Mouse (Mus musculus): ENCODE data around the gene C2cd4c. TPM values are rescaled to one million over a fixed set of nuclear protein-coding genes. Genes with fewer than 3 reads are reported as not detected.

The C2cd4c gene
- under 1 TPM; 0.37 to 0.70 TPM for polyA plus RNA-seq (2012; fragmentation: generic; extraction: Trizol)

DNA sequence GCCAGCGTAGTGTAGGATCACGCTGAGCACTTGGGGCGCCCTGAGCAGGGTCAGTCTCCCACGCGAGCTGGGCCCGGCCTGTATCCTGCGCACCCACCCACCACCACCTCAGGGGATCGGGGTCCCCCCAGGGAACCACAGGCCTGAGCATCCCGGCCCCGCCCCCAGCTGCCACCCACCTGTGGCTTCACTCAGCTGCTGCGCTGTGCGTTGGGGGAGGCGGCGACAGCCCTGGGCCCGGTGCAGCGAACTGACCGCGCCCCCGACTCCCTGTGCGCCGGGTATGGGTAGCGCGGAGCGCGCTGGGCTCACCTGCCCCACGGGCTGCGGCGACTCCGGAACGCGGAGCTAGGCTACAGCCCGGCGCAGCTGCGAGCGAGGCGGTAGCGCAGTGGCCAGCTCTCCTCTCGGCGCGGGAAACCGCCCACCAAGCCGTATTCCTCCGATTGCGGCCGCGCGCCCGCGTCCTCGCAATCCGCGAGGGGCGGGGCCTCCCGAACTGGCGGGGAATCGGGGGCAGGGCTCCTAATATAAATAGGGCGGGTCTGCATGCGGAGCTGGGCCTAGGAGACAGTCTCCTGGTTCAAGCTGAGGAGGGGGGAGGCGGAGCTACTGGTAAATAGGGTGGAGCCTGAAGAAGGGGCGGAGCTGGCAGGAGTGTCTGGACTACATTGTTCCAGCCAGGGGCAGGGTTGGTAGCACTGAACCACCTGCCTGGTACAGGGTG is at the start of gene C2cd4c:
C2cd4c (minus strand) TSS at position 448 of the 727 bp plus-strand sequence.

DNA sequence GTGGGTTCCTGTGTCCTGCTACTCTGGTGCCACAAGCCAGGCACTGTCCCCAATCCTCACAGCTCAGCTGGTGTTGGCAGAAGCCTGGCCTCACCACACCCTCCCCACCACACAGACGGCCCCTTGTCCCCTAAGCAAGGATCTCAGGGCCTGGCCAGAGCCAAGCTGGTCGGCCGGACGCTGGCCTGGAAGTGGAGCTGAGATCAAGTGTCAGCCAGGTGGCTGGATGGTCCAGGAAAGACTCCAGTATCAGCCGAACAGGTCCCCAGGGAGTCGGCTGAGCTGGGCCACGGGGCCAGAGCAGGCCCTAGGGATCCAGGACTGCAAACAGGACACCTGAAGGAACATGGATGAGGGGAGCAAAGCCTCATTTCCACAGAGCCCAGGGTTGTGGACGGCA is 31.9 kb upstream of the C2cd4c start, which contains the start of gene Odf3l2:
Odf3l2 (minus strand) TSS at position 28 of the 400 bp plus-strand sequence.

DNA sequence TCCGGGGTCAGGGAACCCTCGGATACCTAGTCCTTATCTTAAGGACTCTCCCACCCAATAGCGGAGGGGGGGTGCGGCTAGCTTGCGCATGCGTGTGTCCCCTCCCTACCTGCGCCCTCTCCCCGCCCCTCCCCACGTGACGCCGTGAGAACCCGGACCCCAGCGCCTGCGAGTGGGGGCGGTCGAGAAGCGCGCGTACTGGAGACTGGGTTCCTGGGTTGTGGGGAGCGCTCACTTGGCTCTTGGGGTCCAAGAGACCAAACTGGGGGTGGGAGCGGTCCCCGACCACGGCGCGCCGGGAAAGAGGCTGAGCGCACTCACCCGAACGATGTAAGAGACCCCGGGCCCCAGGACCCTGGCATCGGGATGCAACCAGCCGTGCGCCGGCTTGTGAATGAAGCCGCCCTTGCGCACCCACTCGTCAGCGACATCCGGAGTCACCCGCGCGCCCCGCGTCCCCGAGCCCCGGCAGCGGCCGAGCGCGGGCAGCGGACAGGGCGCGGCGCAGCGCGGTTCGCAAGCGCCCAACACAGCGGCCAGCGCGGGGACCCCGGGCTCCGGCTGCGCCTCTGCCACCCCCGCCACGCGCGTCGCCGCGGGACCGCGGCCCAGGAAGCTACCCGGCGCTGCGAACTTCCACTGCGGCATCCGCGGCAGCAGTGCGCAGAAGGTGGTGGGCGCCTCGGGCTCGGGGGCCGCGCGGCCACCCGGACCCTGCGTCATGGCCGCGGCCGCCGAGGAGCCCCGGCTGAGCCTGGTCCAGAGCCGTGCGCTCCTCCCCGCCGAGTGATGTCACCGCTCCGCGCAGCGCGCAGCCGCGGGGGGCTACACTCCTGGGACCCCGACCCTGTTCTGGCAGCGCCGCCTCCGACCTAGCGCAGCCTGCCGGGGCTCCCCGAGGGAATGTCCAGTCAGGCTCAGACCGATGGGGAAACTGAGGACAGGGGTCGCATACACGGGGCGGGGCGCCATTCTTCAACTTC is 23.6 kb upstream of the C2cd4c start, which contains the start of gene Shc2:
Shc2 (minus strand) TSS at position 791 of the 983 bp plus-strand sequence.

DNA sequence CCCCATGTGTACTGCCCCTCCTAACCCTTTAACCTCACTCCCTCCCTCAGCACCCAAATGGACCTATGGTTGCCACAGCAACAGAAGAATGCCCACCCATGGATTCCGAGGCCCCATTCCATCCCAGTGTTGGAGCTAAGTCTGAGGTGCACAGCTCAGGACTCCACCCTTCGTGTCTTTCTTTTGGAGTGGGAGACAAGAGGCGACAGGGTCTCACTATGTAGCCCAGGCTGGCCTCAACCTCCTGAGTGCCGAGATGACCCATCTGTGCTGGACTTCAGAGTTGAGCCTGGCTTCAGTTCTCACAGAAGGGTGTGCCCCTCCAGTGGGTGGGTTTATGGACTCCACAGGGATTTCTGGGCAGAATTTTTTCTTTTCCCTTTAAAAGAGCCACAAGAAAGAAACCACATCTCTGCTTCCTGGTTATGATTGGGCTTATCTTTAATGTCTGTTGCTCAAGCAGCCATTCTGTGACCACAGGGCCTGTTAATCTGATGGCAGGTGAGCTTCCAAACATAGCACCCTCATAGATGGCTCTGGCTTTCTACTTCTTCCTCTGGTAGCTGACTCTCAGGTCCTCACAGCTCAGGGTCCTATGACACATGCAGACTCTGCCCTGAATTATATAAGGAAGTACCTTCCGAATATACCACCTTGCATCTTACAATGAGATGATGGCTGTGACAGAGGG is 26.6 kb downstream of the C2cd4c start, which contains the start of gene Theg:
Theg (minus strand) TSS at position 271 of the 691 bp plus-strand sequence.

Other genes starting within 250 kb of the C2cd4c start
- not detected for gene Vmn2r83, start 145.3 kb downstream of the C2cd4c start, polyA plus RNA-seq (2012; fragmentation: generic; extraction: Trizol)
- gene Plpp2, start 80.2 kb downstream of the C2cd4c start, polyA plus RNA-seq (2012; fragmentation: generic; extraction: Trizol) = 100 to 1,000 TPM; 138 to 392 TPM
- 10 to 100 TPM; 13.3 to 35.6 TPM for gene Mier2, start 58.8 kb downstream of the C2cd4c start, polyA plus RNA-seq (2012; fragmentation: generic; extraction: Trizol)
- gene Theg, start 26.7 kb downstream of the C2cd4c start, polyA plus RNA-seq (2012; fragmentation: generic; extraction: Trizol) = under 1 TPM in 1 of 2 experiments, not detected in 1; 0.04 TPM
- 1 to 10 TPM; 4.1 to 7.6 TPM for gene Shc2, start 23.9 kb upstream of the C2cd4c start, polyA plus RNA-seq (2012; fragmentation: generic; extraction: Trizol)
- gene Odf3l2, start 31.7 kb upstream of the C2cd4c start, polyA plus RNA-seq (2012; fragmentation: generic; extraction: Trizol) = under 1 TPM; 0.02 to 0.12 TPM
- under 1 TPM in 1 of 2 experiments, not detected in 1; 0.15 TPM for gene Madcam1, start 50.5 kb upstream of the C2cd4c start, polyA plus RNA-seq (2012; fragmentation: generic; extraction: Trizol)
- gene Tpgs1, start 55.3 kb upstream of the C2cd4c start, polyA plus RNA-seq (2012; fragmentation: generic; extraction: Trizol) = 100 to 1,000 TPM; 144 to 166 TPM
- 100 to 1,000 TPM in 1 of 2 experiments, 10 to 100 TPM in 1; 90.7 to 532 TPM for gene Cdc34, start 68.2 kb upstream of the C2cd4c start, polyA plus RNA-seq (2012; fragmentation: generic; extraction: Trizol)
- gene Gzmm, start 75.0 kb upstream of the C2cd4c start, polyA plus RNA-seq (2012; fragmentation: generic; extraction: Trizol) = 1 to 10 TPM in 1 of 2 experiments, under 1 TPM in 1; 0.26 to 1.4 TPM
- 1,000 to 10,000 TPM in 1 of 2 experiments, 100 to 1,000 TPM in 1; 956 to 1,508 TPM for gene Bsg, start 90.5 kb upstream of the C2cd4c start, polyA plus RNA-seq (2012; fragmentation: generic; extraction: Trizol)
- gene Hcn2, start 102.6 kb upstream of the C2cd4c start, polyA plus RNA-seq (2012; fragmentation: generic; extraction: Trizol) = 1 to 10 TPM; 2.8 to 4.9 TPM
- 10 to 100 TPM; 66.4 to 68.7 TPM for gene Polrmt, start 132.6 kb upstream of the C2cd4c start, polyA plus RNA-seq (2012; fragmentation: generic; extraction: Trizol)
- under 1 TPM; 0.05 to 0.19 TPM for gene Fgf22, start 141.1 kb upstream of the C2cd4c start, polyA plus RNA-seq (2012; fragmentation: generic; extraction: Trizol)
- gene Rnf126, start 152.9 kb upstream of the C2cd4c start, polyA plus RNA-seq (2012; fragmentation: generic; extraction: Trizol) = 100 to 1,000 TPM in 1 of 2 experiments, 10 to 100 TPM in 1; 81.0 to 105 TPM
- gene Fstl3, start 163.2 kb upstream of the C2cd4c start, polyA plus RNA-seq (2012; fragmentation: generic; extraction: Trizol) = 1 to 10 TPM; 4.7 to 6.0 TPM
- gene Prss57, start 176.9 kb upstream of the C2cd4c start, polyA plus RNA-seq (2012; fragmentation: generic; extraction: Trizol) = under 1 TPM; 0.07 to 0.27 TPM
- gene Palm, start 179.5 kb upstream of the C2cd4c start, polyA plus RNA-seq (2012; fragmentation: generic; extraction: Trizol) = 100 to 1,000 TPM in 1 of 2 experiments, 10 to 100 TPM in 1; 79.5 to 140 TPM
- gene Misp, start 207.0 kb upstream of the C2cd4c start, polyA plus RNA-seq (2012; fragmentation: generic; extraction: Trizol) = under 1 TPM; 0.04 to 0.12 TPM
- gene Ptbp1, start 240.4 kb upstream of the C2cd4c start, polyA plus RNA-seq (2012; fragmentation: generic; extraction: Trizol) = 100 to 1,000 TPM; 188 to 194 TPM

All from C3H10T1/2 (cell line).